Mouse (Mus musculus) adrenal gland, adult 2 months (tissue): Measurements from ENCODE around the gene Cdh6. TPM values are rescaled to one million over a fixed set of nuclear protein-coding genes. Genes with fewer than 3 reads are reported as not detected.

Experiments
- DNase-seq: peaks from one replicate; pipeline ENCODE4 v3.0.0; 2021
- long read RNA-seq: library from polyadenylated mRNA; stranded (forward); transcript quantifications from one replicate; pipeline ENCODE4 v2.0.0, GENCODE M21; 2021
- polyA plus RNA-seq: library from polyadenylated mRNA; depleted of rRNA; stranded (reverse); fragments of >200 nt; gene quantifications from 2 replicates; pipeline ENCODE4 v1.2.3, GENCODE M21; 2012; rRNA removed
- total RNA-seq, 2 experiments: library from RNA; stranded (reverse); gene quantifications; 2 replicates each; pipeline ENCODE4 v1.2.3; 2021

Cdh6 gene
- total RNA-seq: 10 to 100 TPM; 15.5 to 15.7 TPM
- polyA plus RNA-seq: 0.50 and 1.4 TPM in 2 replicates
- long read RNA-seq, full-length matches to known transcripts: 3 of 5 reads
- long read RNA-seq, partial matches to known transcripts: 1 of 5 reads
- long read RNA-seq, other reads (novel, unspliced or antisense): 1 of 5 reads

DNA sequence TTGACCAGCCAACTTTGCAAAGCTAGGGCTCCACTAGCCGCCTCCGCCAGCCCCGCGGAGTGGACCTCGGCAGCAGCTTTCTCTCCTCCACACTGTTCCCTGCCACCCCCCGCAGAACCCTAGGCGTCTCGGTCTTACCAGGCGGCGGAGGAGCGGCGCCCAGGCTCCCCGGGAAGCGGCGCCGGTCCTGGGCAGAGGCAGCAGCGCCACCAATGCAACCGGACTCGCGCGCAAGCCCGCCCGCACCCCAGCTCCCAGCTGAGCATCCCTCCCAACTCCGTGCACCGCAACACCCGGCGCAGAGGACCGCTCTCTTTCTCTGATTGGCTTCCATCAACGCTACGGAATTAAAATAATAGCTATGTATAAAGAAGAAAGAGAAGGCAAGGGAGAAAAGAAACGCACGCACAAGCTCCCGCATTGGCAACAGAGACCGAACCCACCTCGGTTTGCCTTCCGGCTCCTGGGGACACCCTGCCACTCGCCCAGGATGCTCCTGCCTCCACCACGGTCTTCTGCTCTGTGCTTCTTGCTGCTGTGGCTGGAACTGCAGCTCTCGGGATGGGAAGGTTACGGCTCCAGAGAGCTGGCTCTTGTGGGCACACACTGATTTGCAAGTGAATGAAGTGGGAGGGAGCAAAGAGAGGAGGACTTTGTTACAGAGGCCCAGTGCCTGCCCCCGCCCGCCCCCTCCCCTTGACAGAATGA is at the start of gene Cdh6:
Cdh6 (minus strand) TSS at position 605 of the 708 bp plus-strand sequence.
- peak; percentile 84 for DNase-seq

DNA sequence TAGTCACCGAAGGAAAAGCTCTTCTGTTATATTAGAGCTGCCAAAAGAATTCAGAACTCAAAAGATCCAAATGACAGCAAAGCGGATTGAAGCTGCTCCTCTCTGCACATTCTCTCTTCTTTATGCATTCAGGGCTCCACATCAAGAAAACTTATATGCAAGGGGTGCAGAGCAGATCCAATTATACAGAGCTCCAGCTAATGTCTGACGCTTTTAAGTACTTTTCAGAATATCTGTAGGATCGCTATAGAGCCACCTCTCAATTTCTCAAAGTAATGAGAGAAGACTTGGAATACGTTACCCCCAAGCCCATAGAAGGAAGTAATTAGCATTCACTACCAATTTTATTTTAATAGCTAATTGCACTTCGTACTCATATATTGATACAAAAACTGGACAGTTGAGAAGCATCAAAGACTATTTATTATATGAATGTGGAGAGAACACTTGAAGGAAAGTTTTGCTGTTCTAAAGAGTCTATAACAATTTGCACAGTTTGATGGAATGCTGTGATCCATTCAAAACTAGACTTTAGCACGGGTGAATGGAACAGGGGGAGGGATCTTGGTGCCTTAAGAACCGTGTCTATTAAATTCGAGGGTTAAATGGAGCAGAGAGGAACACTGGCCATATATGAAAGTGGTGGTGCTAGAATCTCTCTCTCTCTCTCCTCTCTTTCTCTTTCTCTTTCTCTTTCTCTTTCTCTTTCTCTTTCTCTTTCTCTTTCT is 46.4 kb upstream of the Cdh6 start:
- no peak for DNase-seq

DNA sequence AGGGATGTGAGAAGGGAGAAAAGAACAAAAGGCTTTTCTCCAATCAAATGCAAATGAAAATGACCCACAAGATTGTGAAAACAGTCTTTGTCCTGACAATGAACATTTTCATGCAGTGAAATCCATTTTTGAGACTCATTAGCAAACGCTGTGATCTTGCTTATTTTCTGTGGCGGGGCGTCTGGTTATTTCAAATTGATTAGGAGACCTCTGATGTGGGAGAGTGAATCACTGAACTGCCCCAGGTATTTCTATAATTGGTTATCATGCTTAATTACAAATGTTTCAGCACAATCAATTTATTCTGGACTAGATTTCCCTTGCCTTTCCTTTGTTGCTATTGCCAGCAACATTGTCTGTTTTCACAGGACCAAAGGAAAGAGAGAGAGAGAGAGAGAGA is 44.3 kb upstream of the Cdh6 start:
- DNase-seq: no peak

DNA sequence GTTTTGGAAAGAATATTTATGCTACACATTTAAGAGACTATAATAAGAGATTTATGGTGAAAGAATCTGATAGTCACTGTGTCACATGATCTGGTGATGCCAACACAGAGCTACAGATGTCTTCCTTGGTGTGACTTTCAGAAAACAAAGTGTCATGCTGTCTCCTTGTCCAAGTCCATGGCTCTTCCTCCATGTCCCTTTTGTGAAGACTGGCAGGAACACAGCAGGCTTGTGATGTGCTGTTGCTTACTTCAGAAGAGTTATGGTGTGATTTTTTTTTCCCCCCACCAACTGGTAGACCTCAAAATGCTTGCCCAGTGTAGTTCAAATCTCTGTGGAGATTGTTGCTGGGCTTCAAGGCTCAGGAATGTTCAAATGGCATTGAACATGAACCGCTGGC is 43.7 kb upstream of the Cdh6 start:
- no peak for DNase-seq

DNA sequence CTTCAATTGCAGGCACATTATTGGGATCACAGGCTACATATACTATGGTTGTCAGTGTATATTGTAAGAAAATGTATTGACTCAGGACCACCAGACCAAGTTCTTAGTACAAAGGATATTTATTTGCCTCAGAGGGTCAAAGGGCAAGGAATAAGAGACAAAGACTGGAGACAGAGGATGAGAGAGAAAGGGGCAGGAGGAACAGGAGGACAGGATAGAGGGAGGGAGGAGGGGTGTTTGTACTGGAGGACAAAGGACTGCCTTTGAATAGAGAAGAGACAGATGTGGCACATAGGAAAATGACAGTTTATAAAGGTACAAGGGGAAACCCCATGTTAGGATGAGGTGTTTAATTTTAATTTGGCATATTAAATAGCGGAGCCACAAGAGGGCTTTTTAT is 39.5 kb upstream of the Cdh6 start:
- no peak for DNase-seq

DNA sequence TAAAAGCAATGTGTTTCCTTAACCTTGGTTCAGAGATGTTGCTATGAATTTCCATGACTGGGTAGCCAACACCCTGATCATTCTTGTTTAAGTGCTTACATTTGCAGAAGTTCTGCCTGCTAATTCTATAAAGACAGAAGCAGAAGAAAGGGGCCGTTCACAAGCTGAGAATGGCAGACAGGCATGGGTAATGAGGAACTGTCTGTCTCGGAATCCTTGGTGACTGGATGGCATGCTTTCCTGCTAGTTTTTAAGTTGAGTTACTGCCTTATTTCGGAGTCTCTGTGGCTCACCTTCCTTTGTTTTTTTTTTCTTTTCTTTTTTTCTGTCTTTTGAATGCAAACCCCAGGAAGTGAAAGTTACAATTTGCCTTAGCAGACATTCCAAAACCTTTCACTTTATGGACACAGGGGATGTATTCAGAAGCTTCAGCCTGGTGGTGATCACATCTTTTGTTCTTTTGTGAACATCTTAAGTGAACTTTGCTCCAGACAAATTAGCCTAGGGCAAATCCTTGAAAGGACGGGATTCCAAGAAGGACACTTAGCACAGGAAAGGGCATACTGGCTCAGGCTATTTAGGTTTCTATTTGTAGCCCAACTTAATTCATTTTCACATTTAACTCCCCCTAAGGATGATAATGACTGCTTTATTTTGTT is 38.7 kb upstream of the Cdh6 start:
- no peak for DNase-seq

DNA sequence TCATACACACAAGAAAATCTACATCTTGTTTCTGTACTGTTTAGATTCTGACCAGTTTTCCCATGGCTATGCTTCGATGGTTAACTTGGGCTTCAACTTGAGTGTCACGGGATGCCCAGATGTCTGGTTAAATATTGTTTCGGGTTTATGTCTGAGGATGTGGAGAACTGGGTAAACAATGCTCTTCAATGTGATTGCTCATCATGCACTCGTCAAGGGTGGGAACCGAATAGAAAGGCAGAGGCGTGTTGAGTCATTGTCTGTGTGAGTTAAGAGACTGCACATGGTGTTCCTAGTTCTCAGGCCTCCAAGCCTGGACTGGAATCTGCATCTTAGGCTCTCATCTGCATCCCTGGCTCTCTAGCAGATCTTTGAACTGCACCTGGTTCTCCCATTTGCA is 36.7 kb upstream of the Cdh6 start:
- no peak for DNase-seq

DNA sequence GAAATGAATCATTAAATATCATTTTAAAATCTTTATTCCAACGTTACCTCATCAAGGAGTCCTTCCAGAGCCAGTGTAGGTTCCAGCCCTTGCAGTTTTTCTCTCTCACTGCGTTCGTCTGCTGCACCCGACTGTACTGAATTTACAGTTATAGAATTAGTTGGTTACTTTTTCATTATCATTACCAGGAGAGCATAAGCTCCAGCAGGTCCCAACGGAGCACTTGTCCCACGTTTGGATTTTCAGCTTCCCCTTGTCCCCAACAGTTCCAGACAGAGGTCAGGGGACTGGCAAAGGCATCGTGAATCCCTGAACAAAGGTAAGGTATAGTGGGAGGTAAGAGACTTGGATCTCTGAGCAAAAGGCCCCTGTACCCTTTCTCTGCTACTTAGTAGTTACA is 35.2 kb upstream of the Cdh6 start:
- DNase-seq: no peak

DNA sequence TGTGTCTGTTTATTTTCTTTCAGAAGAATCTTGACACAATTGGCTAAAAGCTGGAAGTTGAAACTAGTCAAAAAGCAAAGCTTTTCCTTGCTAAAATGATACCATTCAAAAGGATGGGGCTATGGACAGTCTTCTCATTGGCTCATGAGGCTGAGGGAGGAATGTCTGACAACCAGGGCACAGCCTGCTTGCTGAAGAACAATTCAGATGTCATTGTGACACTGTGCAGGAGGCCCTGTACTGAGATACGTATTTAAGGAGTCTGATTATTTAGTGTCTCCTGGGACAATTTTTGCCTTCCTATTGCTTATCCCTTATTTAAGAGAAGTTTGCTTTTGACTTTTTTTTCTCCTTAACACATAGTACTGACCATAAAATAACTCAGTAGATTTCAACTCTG is 22.8 kb upstream of the Cdh6 start:
- DNase-seq: no peak

DNA sequence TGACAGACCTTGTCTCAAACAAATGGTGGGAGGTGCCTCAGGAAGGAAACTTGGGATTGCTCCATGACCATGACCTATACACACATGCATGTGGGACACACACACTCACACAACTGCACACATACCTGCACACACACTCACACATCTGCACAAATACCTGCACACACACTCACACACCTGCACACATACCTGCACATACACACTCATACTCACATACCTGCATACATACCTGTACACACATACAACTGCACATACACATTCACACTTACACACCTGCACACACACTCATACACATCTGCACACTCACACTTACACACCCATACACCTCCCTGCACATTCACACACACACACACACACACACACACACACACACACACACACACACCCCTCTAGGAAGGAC is 20.6 kb upstream of the Cdh6 start:
- no peak for DNase-seq

DNA sequence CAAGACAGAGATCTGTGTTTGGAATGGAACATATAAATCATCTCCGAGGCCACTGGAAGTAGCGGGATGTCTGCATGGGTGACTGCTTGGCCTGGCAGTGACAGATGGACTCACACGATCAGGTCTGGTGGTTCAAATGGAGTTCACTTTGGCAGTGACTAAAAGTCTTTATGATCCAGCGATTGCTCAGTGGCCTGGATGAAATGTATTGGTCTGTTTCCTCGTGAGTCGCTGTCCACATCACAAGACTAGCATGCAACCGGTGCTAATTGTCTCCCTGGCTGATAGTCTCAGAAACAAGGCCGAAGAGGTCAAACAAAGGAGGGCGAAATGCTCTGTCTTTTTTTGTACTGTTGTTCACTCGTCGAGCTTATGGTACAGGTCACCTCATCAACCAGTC is 19.6 kb upstream of the Cdh6 start:
- no peak for DNase-seq

DNA sequence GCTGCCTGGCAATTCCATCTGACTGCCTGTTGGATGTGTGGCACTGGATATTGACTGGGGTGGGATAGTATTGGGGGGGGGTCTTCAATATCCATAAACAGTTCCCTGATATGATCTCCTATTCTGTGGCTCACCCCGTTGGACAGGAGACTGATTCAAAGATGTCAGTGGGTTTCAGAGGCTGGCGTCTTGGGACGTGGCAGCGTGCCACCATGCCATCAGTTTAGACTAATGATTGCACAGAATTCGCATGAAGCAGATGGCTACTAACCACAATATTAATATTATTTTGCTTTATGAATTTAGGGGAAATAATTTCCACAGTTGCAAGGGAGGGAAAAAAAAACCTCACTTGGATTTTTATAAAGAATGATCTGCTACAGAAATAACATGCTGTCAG is 10.2 kb upstream of the Cdh6 start:
- no peak for DNase-seq

DNA sequence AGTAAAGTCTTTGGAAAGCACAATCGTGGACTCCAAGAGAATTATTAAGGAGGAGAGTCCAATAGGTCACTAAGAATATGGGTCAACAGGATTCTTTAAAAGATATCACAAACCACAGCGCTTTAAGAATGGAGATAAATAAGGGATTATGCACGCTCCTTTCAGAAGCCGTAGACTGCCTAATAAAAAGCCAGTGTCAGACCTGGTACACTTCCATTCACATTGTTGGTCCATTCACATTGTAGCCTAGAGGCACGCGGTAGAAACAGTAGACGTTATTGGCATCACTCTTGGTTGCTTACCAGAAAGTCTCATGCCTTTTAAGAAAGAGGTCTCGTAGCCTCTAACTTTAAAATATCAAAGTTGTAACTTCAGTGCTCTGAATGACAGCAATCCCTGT is 8.0 kb upstream of the Cdh6 start:
- no peak for DNase-seq

DNA sequence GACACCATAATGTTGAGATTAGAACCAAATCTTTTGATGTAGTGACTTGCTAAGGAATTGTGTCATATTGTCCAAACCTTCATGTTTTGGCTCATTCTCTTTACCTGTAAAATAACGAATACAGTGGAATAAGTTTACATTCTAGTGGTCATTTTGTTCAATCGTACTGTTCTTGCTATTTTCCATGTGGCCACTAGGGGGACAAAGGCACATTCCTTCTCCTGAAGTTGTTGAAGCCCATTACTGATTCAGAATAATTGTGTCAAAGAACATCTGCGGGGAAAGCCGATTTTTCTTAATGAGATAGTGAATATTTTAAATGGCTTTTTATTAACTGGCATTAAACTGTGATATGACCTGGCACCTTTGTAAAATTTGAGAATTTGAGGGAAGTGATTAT is 7.5 kb upstream of the Cdh6 start:
- no peak for DNase-seq

DNA sequence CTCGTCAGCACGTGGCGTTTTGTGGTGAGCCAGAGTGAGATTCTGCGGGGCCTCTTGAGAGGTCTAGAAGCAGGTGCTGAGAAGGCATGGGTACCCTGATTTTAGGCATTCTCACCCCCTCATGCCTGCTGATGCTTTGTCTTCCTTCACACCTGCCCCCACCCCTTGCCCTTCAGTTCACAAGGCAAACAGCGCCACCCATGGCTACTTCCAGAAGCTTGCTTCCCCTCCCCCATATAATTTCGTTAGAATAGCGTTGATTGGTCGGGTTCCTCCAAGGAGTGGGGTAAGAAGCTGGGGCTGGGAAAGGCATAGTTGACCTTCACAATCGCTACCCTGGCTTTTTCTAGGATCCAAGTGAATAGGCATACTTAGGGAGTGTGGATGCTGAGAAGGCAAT is 2.5 kb upstream of the Cdh6 start:
- DNase-seq: no peak

DNA sequence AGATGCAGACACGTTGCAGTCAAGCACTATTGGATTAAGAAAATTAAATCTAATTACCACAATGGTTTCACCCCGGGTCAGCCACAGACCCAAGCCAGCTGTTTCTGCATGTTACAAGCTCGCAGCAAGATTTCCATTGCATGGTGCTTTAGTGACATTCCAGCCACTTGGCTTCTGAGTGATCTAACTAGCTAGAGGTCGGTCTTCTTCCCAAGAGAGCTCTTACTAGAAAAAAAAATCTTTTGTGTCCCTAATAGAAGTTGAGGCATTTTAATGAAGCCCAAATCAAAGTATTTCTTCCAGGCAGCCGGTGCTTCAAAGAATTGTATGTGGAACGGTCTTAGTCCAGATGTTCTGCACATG is 1.1 kb upstream of the Cdh6 start:
- no peak for DNase-seq

DNA sequence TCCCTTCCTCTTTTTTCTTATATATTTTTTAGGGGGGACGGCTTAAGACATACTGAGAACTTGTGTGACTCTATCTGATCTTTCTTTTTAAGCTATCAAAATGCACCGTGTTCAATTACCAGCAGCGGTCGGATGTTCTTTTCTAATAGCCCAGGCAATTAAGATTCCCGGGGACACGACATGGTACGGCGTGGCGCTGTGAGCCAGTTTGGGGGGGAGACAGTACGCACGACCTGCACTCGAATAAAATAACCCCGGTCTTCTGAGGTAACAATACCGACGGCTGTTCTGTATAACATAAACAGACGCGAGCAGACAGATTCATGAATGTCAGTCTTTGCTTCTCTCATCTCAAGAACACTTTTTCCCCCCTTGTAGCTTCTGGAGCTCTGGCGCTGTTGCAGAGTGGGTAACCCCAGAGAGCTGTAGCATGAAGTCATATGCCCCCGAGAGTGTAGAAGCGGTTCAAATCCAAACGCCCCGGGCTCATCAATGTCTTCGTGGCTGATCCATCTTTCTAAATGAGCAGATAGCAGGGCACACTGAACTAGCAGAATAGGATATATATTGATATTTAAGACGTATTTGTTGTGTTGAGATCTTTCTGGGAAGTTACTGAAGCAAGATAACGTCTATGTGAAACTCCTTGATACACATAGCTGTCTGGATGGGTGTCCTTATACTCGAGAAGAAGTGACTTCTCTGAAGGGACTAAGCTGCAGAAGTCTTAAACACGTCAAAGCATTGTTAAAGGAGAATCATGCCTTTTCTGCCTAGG is 554 bp upstream of the Cdh6 start:
- no peak for DNase-seq

DNA sequence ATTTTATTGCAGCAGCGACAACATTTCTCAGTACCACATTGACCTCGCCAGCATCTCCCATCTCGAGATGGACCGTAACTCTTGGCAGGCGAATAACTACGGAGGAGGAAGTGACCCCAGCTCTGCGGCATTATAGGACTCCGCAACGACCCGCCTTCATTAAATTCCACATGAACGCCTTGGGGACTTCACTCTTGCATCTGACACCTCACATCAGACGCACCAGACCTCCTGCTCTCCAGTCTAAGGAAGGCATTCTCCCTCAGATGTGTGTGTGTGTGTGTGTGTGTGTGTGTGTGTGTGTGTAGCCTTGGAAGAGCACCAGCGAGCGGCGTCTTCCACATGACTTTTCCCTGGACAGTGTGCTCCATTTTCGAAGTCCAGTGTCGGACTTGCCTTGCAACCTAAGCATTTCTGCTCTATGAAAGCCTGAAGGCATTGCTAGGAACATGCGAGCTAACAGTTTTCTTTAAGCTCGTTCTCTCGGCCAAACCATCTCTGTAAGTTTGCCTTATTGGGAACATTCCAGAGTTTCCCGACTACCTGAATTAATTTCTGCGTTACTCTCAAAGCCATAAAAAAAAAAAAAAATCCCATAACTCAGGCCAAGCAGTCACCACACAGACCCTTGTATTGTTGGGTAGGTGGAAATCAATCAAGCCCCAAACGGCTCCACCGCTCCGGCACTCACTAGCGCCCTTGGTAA is 957 bp downstream of the Cdh6 start:
- DNase-seq: peak; percentile 46

DNA sequence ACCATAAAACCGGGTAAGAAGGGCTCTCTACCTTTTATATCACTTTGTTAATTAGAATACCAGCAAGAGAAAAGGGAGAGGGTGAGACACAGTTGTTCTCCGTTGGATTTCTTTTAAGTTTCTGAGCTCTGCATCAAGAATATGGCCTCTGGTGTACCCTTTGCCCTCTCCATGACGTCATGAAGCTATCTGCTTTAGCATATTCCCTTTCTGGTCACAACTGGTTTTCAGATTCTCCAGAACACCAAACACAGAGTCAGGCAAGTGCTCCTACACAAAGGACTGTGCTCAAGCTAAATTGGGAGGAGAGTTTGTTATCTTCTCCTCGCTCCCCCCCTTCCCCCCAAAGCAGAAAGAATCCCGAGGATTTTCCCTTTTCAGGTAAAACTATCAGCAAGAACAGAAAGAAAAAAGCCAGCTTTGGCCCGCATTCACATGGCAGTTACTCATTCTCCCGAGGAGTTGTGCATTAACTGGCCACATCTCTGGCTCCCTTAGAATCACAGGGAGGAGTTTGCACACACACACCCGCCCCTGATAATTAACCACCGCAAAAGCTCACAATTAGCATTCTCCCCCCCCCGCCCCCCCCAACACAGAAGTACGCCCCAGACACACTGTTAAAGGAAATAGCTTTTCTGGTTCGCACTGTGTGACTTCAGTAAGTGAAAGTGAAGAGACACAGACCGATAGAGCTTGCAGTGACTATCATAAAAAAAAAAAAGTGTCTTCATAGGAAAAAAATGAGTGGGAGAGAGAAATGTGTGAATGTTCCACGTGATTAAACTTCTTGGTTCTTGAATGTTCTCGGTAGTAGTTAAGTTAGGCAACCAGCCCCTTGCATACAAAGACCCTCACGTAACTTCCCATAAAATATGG is 1.8 kb downstream of the Cdh6 start:
- peak; percentile 30 for DNase-seq

DNA sequence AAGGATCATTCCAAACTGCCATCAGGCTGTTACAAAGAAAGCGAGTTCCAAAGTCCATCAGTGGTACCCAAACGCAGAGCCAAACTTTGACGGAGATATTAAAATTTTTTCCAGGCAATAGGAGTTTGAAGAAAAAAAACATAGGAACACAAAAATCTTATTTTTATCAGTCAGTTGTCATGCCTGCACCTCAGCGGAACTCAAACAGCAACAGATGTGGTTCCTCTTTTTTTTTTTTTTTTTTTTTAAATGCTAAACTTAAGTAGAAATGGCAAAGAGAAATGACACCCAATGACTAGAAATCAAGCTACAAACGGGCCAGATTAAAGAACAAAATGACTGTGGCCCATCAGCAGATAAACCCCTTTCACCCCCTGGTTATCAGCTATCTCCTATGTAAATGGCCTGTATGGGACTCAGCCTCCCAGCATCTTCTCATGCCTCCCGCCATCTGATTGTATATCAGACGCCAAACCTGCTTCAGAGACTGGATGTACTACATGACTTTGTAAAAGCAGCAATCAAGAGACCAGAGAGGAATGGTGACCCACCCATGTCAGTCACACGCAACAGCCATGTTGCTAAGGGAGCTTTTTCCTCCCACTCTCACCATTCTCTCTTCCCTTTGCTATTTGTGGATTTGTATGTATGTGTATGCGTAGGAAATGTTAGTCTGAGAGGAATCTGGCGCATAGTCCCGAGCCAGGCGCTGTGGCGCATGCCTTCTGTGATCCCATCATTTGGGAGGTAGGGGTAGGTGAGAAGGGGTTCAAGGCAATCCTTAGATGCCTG is 8.2 kb downstream of the Cdh6 start:
- no peak for DNase-seq
